Mouse (Mus musculus) layer of hippocampus, adult 9-11 months (tissue): ENCODE measurements around the gene Impg1.

Source experiments
- DNase-seq: peaks from one replicate; pipeline ENCODE4 v3.0.0; 2022

The Impg1 gene

GRCm38 (mm10) chr9:80277770-80278169 is 187.5 kb downstream of the Impg1 start:
- no peak for DNase-seq

DNA sequence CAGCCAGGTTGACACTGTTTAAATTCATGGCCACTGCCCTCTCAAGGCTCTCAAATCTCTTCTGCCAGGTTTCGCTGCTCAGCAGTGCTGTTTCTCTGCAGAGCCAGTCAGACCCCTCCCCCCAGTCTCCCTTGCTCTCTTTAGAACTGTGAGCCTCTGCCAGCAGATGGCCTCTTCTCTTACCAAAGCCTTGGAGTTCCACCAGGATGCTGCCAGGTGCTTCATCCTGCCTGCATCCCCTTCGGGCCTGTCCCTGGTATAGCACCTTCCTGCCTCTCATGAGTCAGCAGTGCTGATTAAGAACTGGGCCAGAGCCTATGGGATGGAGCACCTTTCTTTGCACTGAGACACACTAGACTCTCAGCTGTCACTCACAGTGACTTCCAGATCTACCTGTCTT is 188.1 kb downstream of the Impg1 start:
- DNase-seq: peak; percentile 6

DNA sequence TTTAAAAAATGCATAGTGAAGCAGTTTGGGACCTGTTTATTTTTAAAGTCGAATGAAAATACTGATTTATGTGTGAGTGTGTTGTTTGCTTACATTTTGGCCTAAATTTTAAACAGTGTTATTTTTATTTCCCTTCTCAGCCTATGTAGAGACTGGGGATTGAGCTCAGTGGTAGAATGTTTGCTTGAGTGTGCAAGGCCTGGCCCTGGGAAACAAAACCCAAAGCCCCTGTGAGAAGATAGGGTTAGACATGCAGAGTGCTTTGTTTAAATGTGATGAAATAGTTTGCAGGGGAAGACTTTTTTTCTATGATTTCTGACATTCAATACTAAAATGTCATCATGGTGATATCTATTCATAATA is 189.5 kb downstream of the Impg1 start:
- no peak for DNase-seq

GRCm38 (mm10) chr9:80275053-80275771 is 190.1 kb downstream of the Impg1 start:
- DNase-seq: no peak

GRCm38 (mm10) chr9:80272951-80273350 is 192.3 kb downstream of the Impg1 start:
- no peak for DNase-seq

GRCm38 (mm10) chr9:80269596-80269995 is 195.7 kb downstream of the Impg1 start:
- DNase-seq: no peak

- no peak for DNase-seq
Measured at GRCm38 (mm10) chr9:80266507-80266906, 198.8 kb downstream of the Impg1 start.

DNA sequence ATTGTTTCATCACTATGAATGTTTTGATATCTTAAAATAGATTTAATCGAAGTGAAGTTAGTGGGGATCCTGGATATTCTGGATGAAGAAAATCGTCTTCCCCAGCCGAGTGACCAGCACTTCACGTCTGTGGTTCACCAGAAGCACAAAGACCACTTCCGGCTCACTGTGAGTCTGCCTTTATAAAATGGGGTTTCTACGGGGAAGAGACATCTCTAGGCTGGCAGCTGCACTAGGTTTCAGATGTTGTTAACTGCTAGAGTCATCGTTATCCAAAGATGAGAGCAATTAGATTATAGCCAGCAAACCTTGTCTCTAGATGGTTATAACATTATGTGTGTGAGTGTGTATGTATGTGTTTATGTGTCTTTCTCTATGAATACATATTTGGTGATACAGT is 199.2 kb downstream of the Impg1 start:
- no peak for DNase-seq
